In the genomic region with DNA sequence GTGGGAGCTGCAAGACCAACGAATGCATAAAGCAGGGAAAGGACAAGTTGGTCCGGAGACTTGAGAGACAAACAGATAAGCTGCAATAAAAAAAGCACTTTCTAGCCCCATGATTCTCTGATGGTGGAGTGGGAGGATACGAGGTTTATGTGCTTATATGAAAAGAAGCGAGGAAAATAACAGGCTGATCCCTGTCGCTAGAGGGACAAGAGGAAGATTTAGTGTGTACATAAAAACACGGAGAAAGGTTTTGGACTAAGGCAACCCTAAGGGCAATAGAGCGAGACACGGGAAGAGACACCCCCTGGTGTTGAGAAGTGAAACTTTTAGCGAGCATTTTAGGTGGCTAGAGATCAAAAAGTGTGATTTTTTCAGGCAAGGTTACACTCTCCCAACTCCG, we compare ENCODE assay signal across 8 mouse cellular contexts. TPM values are rescaled to one million over a fixed set of nuclear protein-coding genes. Genes with fewer than 3 reads are reported as not detected.
DNase-seq lines count a peak whose midpoint lies in the region; ATAC-seq and TF ChIP-seq lines count a peak whose summit lies in the region.

No protein-coding gene starts in this region.

- WGBS in kidney, adult 2 months, result under 1% methylated on average over 10 of the region's 10 CpGs
- under 1% methylated on average over 10 of the region's 10 CpGs for WGBS in bone marrow, adult 2 months

- H3K4me1 ChIP-seq in kidney, adult 2 months (ENCODE audit: control insufficient read depth, insufficient read depth, low read length), result peaks cover 32% of the 10 kb centered on the region
- H3K4me1 ChIP-seq in bone marrow, adult 2 months (ENCODE audit: control insufficient read depth, insufficient read depth, low read length), result peaks cover 3% of the 10 kb centered on the region; the same call in 1 of the 2 replicates

- H3K36me3 ChIP-seq in kidney, adult 2 months (ENCODE audit: control insufficient read depth, insufficient read depth, low read length), result no peaks in the 10 kb centered on the region

- peak; percentile 70 for DNase-seq in kidney, adult 2 months
- no peak for DNase-seq in kidney, adult 18-20 months
- DNase-seq in forelimb bud, embryonic 11.5 days (ENCODE audit: low read depth, low spot score), result peak; percentile 71
- peak; percentile 65 for DNase-seq in kidney, postnatal 14 days
- peak; percentile 68 for DNase-seq in thymus, postnatal 14 days
- DNase-seq in ovary, postnatal 36 days (ENCODE audit: low spot score), result no peak

- TF ChIP-seq CTCF in kidney, adult 2 months (conservative IDR thresholded peaks at IDR 0.05; ENCODE audit: insufficient read depth, insufficient read length, low read depth, low read length), result peak; percentile 51
- 0 out of 2 replicates have a peak, but pooled peaks have one; percentile 3 for TF ChIP-seq CTCF in bone marrow, adult 2 months (IDR thresholded peaks at IDR 0.05; ENCODE audit: control insufficient read depth, insufficient read depth, low read length)

- H3K4me3 ChIP-seq in kidney, adult 2 months (ENCODE audit: insufficient read depth, low read depth, low read length), result peak overlapping the region; percentile 66
- H3K4me3 ChIP-seq in bone marrow, adult 2 months (replicated peaks; ENCODE audit: control insufficient read depth, low read depth, low read length), result peak overlapping the region; percentile 67

- no peak for TF ChIP-seq POLR2A in kidney, adult 2 months (IDR thresholded peaks at IDR 0.05; ENCODE audit: low read depth, low read length)
- no peak for TF ChIP-seq POLR2A in bone marrow, adult 2 months (IDR thresholded peaks at IDR 0.05; ENCODE audit: borderline replicate concordance, control insufficient read depth, low read depth, low read length)

- peak; percentile 79 for ATAC-seq in megakaryocyte-erythroid progenitor cell, adult 5-6 weeks (replicated peaks; ENCODE audit: low FRiP score, low TSS enrichment, poor library complexity, severe bottlenecking)

- no peaks in the 10 kb centered on the region for H3K27me3 ChIP-seq in kidney, adult 2 months (replicated peaks; ENCODE audit: control insufficient read depth, insufficient read depth, low read length)

- peak overlapping the region; percentile 87 for H3K27ac ChIP-seq in kidney, adult 2 months (ENCODE audit: insufficient read depth, low read depth, low read length)
- no peak overlapping the region for H3K27ac ChIP-seq in bone marrow, adult 2 months (ENCODE audit: control insufficient read depth, insufficient read depth, low read depth, low read length, poor library complexity)

RNA-seq across cellular contexts. Expression of gene Ajuba, which starts 0.7 kb away (rescaled TPM):
- 32.4 and 33.9 TPM in 2 replicates for polyA plus RNA-seq in kidney, adult 2 months (2012; rRNA removed)
- polyA plus RNA-seq in bone marrow, adult 2 months (2011; ENCODE audit: insufficient read depth, insufficient read length, low replicate concordance, missing spikeins), result 5.1 TPM in 1 of 2 replicates, not detected in the other
- total RNA-seq in megakaryocyte-erythroid progenitor cell, adult 5-6 weeks (2014; fragmentation: Nextera tagmentation), result not detected in 2 replicates
- total RNA-seq in megakaryocyte-erythroid progenitor cell, adult 5-6 weeks (2017), result 0.19 and 0.80 TPM in 2 replicates

RNA-seq across cellular contexts. Expression of gene Haus4, which starts 23.6 kb away (rescaled TPM):
- 9.6 and 10.0 TPM in 2 replicates for polyA plus RNA-seq in kidney, adult 2 months (2012; rRNA removed)
- 32.6 and 33.5 TPM in 2 replicates for polyA plus RNA-seq in bone marrow, adult 2 months (2011; ENCODE audit: insufficient read depth, insufficient read length, low replicate concordance, missing spikeins)
- 94.2 and 97.3 TPM in 2 replicates for total RNA-seq in megakaryocyte-erythroid progenitor cell, adult 5-6 weeks (2014; fragmentation: Nextera tagmentation)
- total RNA-seq in megakaryocyte-erythroid progenitor cell, adult 5-6 weeks (2017), result 60.5 and 68.2 TPM in 2 replicates

RNA-seq across cellular contexts. Expression of gene 4931414P19Rik, which starts 27.7 kb away (rescaled TPM):
- 6.5 and 8.1 TPM in 2 replicates for polyA plus RNA-seq in kidney, adult 2 months (2012; rRNA removed)
- 6.6 and 10.2 TPM in 2 replicates for polyA plus RNA-seq in bone marrow, adult 2 months (2011; ENCODE audit: insufficient read depth, insufficient read length, low replicate concordance, missing spikeins)
- total RNA-seq in megakaryocyte-erythroid progenitor cell, adult 5-6 weeks (2014; fragmentation: Nextera tagmentation), result 6.2 and 12.7 TPM in 2 replicates
- 2.9 and 7.3 TPM in 2 replicates for total RNA-seq in megakaryocyte-erythroid progenitor cell, adult 5-6 weeks (2017)

RNA-seq across cellular contexts. Expression of gene Psmb5, which starts 39.8 kb away (rescaled TPM):
- 244 and 276 TPM in 2 replicates for polyA plus RNA-seq in kidney, adult 2 months (2012; rRNA removed)
- 69.3 and 91.4 TPM in 2 replicates for polyA plus RNA-seq in bone marrow, adult 2 months (2011; ENCODE audit: insufficient read depth, insufficient read length, low replicate concordance, missing spikeins)
- total RNA-seq in megakaryocyte-erythroid progenitor cell, adult 5-6 weeks (2014; fragmentation: Nextera tagmentation), result 221 and 258 TPM in 2 replicates
- 39.5 and 75.5 TPM in 2 replicates for total RNA-seq in megakaryocyte-erythroid progenitor cell, adult 5-6 weeks (2017)

RNA-seq across cellular contexts. Expression of gene Psmb11, which starts 43.2 kb away (rescaled TPM):
- polyA plus RNA-seq in kidney, adult 2 months (2012; rRNA removed), result not detected in 2 replicates
- 0.47 TPM in 1 of 2 replicates, not detected in the other for polyA plus RNA-seq in bone marrow, adult 2 months (2011; ENCODE audit: insufficient read depth, insufficient read length, low replicate concordance, missing spikeins)
- 0.45 TPM in 1 of 2 replicates, not detected in the other for total RNA-seq in megakaryocyte-erythroid progenitor cell, adult 5-6 weeks (2014; fragmentation: Nextera tagmentation)
- total RNA-seq in megakaryocyte-erythroid progenitor cell, adult 5-6 weeks (2017), result not detected in 2 replicates

Comparison
In these comparisons a context has a peak if more than half of its experiments do, and no peak if none do; other contexts are left out.
1. DNase-seq: peak in kidney, adult 2 months (single experiment), forelimb bud, embryonic 11.5 days (single experiment), kidney, postnatal 14 days (single experiment) and thymus, postnatal 14 days (single experiment); none in kidney, adult 18-20 months (single experiment) and ovary, postnatal 36 days (single experiment).